Mouse (Mus musculus): ENCODE measurements at regions not wholly inside any gene's neighbourhood (a gene's known extent, or its start where the extent isn't known, plus 50 kb on each side); places are given as distances from the start of the nearest gene placed in this dataset.
A peak's percentile ranks its signal among the peaks of the same experiment; 100 is the strongest.

- 87% methylated on average over 5 of the region's 5 CpGs for WGBS
- Histone ChIP-seq H3K27me3 (ENCODE audit: control insufficient read depth, insufficient read depth, low read length) (no peaks in the 10 kb centered on the region), H3K9me3 (ENCODE audit: control insufficient read depth, low read length) (no peaks in the 10 kb centered on the region), H3K4me1 (ENCODE audit: control insufficient read depth, insufficient read depth, low read length) (no peaks in the 10 kb centered on the region), H3K4me2 (ENCODE audit: low read length) (no peak overlapping the region), H3K4me3 (replicated peaks; ENCODE audit: low read depth, low read length) (no peak overlapping the region), H3K36me3 (ENCODE audit: control insufficient read depth, insufficient read depth, low read length) (no peaks in the 10 kb centered on the region), H3K27ac (replicated peaks; ENCODE audit: low read depth, low read length) (no peak overlapping the region), H3K9ac (replicated peaks; ENCODE audit: low read length) (no peak overlapping the region)
- DNase-seq (no peak), ATAC-seq (ENCODE audit: low FRiP score, low TSS enrichment) (no peak)
Observed at GRCm38 (mm10) chr17:88864214-88864613, 72.4 kb upstream of the Lhcgr start.

- DNase-seq, result no peak
- no peaks in the 10 kb centered on the region for H3K36me3 ChIP-seq (ENCODE audit: control insufficient read depth, insufficient read depth, low read length)
- H3K4me1 ChIP-seq (ENCODE audit: control insufficient read depth, insufficient read depth, low read length), result no peaks in the 10 kb centered on the region
- 97% methylated on average over 2 of the region's 2 CpGs for WGBS
- no peak for ATAC-seq (ENCODE audit: low FRiP score, low TSS enrichment)
- no peaks in the 10 kb centered on the region for H3K9me3 ChIP-seq (ENCODE audit: control insufficient read depth, low read length)
- no peak overlapping the region for H3K9ac ChIP-seq (replicated peaks; ENCODE audit: low read length)
- no peak overlapping the region for H3K4me2 ChIP-seq (ENCODE audit: low read length)
- H3K27ac ChIP-seq (replicated peaks; ENCODE audit: low read depth, low read length), result no peak overlapping the region
- H3K27me3 ChIP-seq (ENCODE audit: control insufficient read depth, insufficient read depth, low read length), result no peaks in the 10 kb centered on the region
- H3K4me3 ChIP-seq (replicated peaks; ENCODE audit: low read depth, low read length), result no peak overlapping the region
Observed at GRCm38 (mm10) chr17:88861128-88861527, 69.3 kb upstream of the Lhcgr start.

GRCm38 (mm10) chr17:88860576-88860975 lies 68.8 kb upstream of the Lhcgr start:
- H3K36me3 ChIP-seq (ENCODE audit: control insufficient read depth, insufficient read depth, low read length), result no peaks in the 10 kb centered on the region
- no peak for ATAC-seq (ENCODE audit: low FRiP score, low TSS enrichment)
- H3K4me1 ChIP-seq (ENCODE audit: control insufficient read depth, insufficient read depth, low read length), result no peaks in the 10 kb centered on the region
- no peak overlapping the region for H3K4me3 ChIP-seq (replicated peaks; ENCODE audit: low read depth, low read length)
- WGBS, result 89% methylated on average over 1 of the region's 1 CpGs
- H3K9ac ChIP-seq (replicated peaks; ENCODE audit: low read length), result no peak overlapping the region
- no peaks in the 10 kb centered on the region for H3K9me3 ChIP-seq (ENCODE audit: control insufficient read depth, low read length)
- no peak for DNase-seq
- no peak overlapping the region for H3K4me2 ChIP-seq (ENCODE audit: low read length)
- no peaks in the 10 kb centered on the region for H3K27me3 ChIP-seq (ENCODE audit: control insufficient read depth, insufficient read depth, low read length)
- H3K27ac ChIP-seq (replicated peaks; ENCODE audit: low read depth, low read length), result no peak overlapping the region

GRCm38 (mm10) chr17:88858666-88859065 lies 66.9 kb upstream of the Lhcgr start:
- no peak overlapping the region for H3K27ac ChIP-seq (replicated peaks; ENCODE audit: low read depth, low read length)
- H3K36me3 ChIP-seq (ENCODE audit: control insufficient read depth, insufficient read depth, low read length), result no peaks in the 10 kb centered on the region
- no peak overlapping the region for H3K9ac ChIP-seq (replicated peaks; ENCODE audit: low read length)
- WGBS, result 76% methylated on average over 4 of the region's 4 CpGs
- no peaks in the 10 kb centered on the region for H3K9me3 ChIP-seq (ENCODE audit: control insufficient read depth, low read length)
- DNase-seq (peak; percentile 40), ATAC-seq (ENCODE audit: low FRiP score, low TSS enrichment) (no peak)
- H3K4me3 ChIP-seq (replicated peaks; ENCODE audit: low read depth, low read length), result no peak overlapping the region
- no peaks in the 10 kb centered on the region for H3K4me1 ChIP-seq (ENCODE audit: control insufficient read depth, insufficient read depth, low read length)
- H3K4me2 ChIP-seq (ENCODE audit: low read length), result no peak overlapping the region
- H3K27me3 ChIP-seq (ENCODE audit: control insufficient read depth, insufficient read depth, low read length), result no peaks in the 10 kb centered on the region

- no peaks in the 10 kb centered on the region for H3K27me3 ChIP-seq (ENCODE audit: control insufficient read depth, insufficient read depth, low read length)
- no peak overlapping the region for H3K9ac ChIP-seq (replicated peaks; ENCODE audit: low read length)
- H3K4me3 ChIP-seq (replicated peaks; ENCODE audit: low read depth, low read length), result no peak overlapping the region
- no peak overlapping the region for H3K4me2 ChIP-seq (ENCODE audit: low read length)
- H3K9me3 ChIP-seq (ENCODE audit: control insufficient read depth, low read length), result no peaks in the 10 kb centered on the region
- DNase-seq (no peak), ATAC-seq (ENCODE audit: low FRiP score, low TSS enrichment) (no peak)
- no peak overlapping the region for H3K27ac ChIP-seq (replicated peaks; ENCODE audit: low read depth, low read length)
- H3K36me3 ChIP-seq (ENCODE audit: control insufficient read depth, insufficient read depth, low read length), result no peaks in the 10 kb centered on the region
- WGBS, result 68% methylated on average over 2 of the region's 2 CpGs
- no peaks in the 10 kb centered on the region for H3K4me1 ChIP-seq (ENCODE audit: control insufficient read depth, insufficient read depth, low read length)
Observed at GRCm38 (mm10) chr17:88847255-88847654, 55.5 kb upstream of the Lhcgr start.

- Histone ChIP-seq H3K9me3 (ENCODE audit: control insufficient read depth, low read length) (no peaks in the 10 kb centered on the region), H3K36me3 (ENCODE audit: control insufficient read depth, insufficient read depth, low read length) (no peaks in the 10 kb centered on the region), H3K4me2 (ENCODE audit: low read length) (no peak overlapping the region), H3K27ac (replicated peaks; ENCODE audit: low read depth, low read length) (no peak overlapping the region), H3K4me1 (ENCODE audit: control insufficient read depth, insufficient read depth, low read length) (no peaks in the 10 kb centered on the region), H3K9ac (replicated peaks; ENCODE audit: low read length) (no peak overlapping the region), H3K27me3 (ENCODE audit: control insufficient read depth, insufficient read depth, low read length) (no peaks in the 10 kb centered on the region), H3K4me3 (replicated peaks; ENCODE audit: low read depth, low read length) (no peak overlapping the region)
- ATAC-seq (ENCODE audit: low FRiP score, low TSS enrichment) (no peak; the same call in 1 of the 2 replicates), DNase-seq (peak; percentile 23)
- 42% methylated on average over 7 of the region's 7 CpGs for WGBS
Observed at GRCm38 (mm10) chr17:88845278-88845677, 53.5 kb upstream of the Lhcgr start.

All from midbrain, embryonic 14.5 days (tissue).